Mouse (Mus musculus) NIH3T3 (cell line): ENCODE measurements around the gene Gm3727.
"Not testable (repeated sequence)": the region's sequence is repeated elsewhere in the genome, so short reads cannot be mapped to it uniquely, and the experiment has no call there.

ENCODE experiments used
- DNase-seq: peaks from one replicate; pipeline ENCODE4 v3.0.0-alpha.2; 2012; ENCODE audit warnings: low read depth

Gm3727 gene

DNA sequence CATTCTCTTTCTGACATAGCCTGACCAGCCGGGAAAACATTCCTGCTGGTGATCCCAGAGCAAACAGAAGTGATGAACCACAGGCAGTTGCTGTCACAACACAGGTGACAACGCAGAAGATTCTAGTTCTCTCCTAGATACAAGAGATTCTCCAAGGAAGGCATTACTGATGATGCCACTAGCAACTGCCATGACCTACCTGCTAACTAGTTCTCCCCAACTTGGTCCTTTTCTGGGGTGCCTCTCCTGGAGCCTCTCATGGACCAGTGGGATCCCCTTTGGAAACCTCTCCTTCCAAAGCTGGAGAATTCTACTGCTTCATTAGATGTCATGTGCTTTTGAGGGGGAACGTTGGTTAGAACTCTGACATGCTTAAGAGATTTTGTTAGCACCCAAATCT is at the start of gene Gm3727:
TSS of gene Gm3727 (minus strand) at position 101 of the 400 bp plus-strand sequence.
- not testable (repeated sequence) for DNase-seq

DNA sequence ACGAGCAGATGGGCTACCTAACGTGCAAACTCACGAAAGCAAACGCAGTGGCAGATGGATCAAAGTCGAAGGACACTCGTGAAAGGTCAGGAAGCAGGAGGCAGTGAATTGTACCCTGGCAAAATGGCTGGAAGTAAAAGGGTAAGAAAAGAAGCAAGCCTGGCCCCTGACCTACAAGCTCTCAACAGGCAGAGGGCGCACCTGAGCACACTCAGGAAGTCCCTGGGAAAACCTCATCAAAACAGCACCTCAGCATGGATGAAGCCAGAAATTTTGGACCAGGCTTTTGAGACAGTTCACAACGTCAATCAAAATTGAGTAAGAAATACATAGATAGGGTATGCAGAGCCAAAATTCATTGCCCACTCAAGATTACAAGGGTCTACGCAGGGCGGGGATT is 21.0 kb downstream of the Gm3727 start:
- not testable (repeated sequence) for DNase-seq
